ENCODE assay signal across 16 mouse cellular contexts in genomic region chr4:85385241-85385640, GRCm38 (mm10).
"Had no signal": no experiment of that assay in that cellular context is flagged by ENCODE, and none has a peak within 500 bp of the region (broad histone marks: within the 10 kb centered on the region; RNA-seq: fewer than 3 reads in every experiment).

No protein-coding gene starts in this region.

- H3K4me1 ChIP-seq: liver, embryonic 15.5 days; lung, embryonic 15.5 days; megakaryocyte, embryonic 14.5 days; midbrain, embryonic 13.5 days; midbrain, embryonic 15.5 days; neural tube, embryonic 12.5 days had no signal

- H3K4me3 ChIP-seq: liver, embryonic 15.5 days; lung, embryonic 15.5 days; megakaryocyte, embryonic 14.5 days; midbrain, embryonic 13.5 days; midbrain, embryonic 15.5 days; neural tube, embryonic 12.5 days had no signal

- H3K9me3 ChIP-seq: liver, embryonic 15.5 days; lung, embryonic 15.5 days; midbrain, embryonic 13.5 days; midbrain, embryonic 15.5 days; neural tube, embryonic 12.5 days had no signal

- DNase-seq: liver, postnatal 0 days; lung, adult 2 months; lung, postnatal 14 days; lung, postnatal 36 days; right cerebral cortex, postnatal 14 days; thymus, adult 2 months; thymus, postnatal 25 days had no signal

- H3K9ac ChIP-seq: liver, embryonic 15.5 days; liver, postnatal 0 days; lung, embryonic 15.5 days; midbrain, embryonic 13.5 days; midbrain, embryonic 15.5 days; neural tube, embryonic 12.5 days had no signal

- H3K36me3 ChIP-seq: liver, embryonic 15.5 days; lung, embryonic 15.5 days; midbrain, embryonic 15.5 days; neural tube, embryonic 12.5 days had no signal

- H3K27me3 ChIP-seq: liver, embryonic 15.5 days; lung, embryonic 15.5 days; megakaryocyte, embryonic 14.5 days; midbrain, embryonic 13.5 days; midbrain, embryonic 15.5 days; neural tube, embryonic 12.5 days had no signal

- H3K4me2 ChIP-seq: liver, embryonic 15.5 days; lung, embryonic 15.5 days; midbrain, embryonic 11.5 days; midbrain, embryonic 13.5 days; midbrain, embryonic 15.5 days; neural tube, embryonic 12.5 days had no signal

- ATAC-seq: liver, postnatal 0 days; lung, postnatal 0 days; midbrain, embryonic 13.5 days; midbrain, embryonic 15.5 days had no signal

- H3K27ac ChIP-seq: liver, embryonic 15.5 days; lung, embryonic 15.5 days; macrophage; midbrain, embryonic 13.5 days; midbrain, embryonic 15.5 days; neural tube, embryonic 12.5 days had no signal
